Mouse (Mus musculus): ENCODE measurements around the gene Cdk14. TPM values are rescaled to one million over a fixed set of nuclear protein-coding genes. Genes with fewer than 3 reads are reported as not detected.

The Cdk14 gene
- polyA plus RNA-seq, 1 experiment from 2014 or later, result 37.8 TPM

- no peak overlapping the region for H3K27ac ChIP-seq (ENCODE audit: low read depth)
- TF ChIP-seq CTCF (IDR thresholded peaks at IDR 0.05; ENCODE audit: low read depth), result no peak
- no peaks in the 10 kb centered on the region for H3K4me1 ChIP-seq (ENCODE audit: insufficient read depth)
- 84% methylated on average over 11 of the region's 11 CpGs for WGBS
- H3K9ac ChIP-seq, result no peak overlapping the region
- ATAC-seq (ENCODE audit: insufficient read depth) (no peak), DNase-seq (no peak)
- H3K9me3 ChIP-seq (ENCODE audit: low read depth, low read length), result no peaks in the 10 kb centered on the region
- no peaks in the 10 kb centered on the region for H3K27me3 ChIP-seq (ENCODE audit: insufficient read depth, low read length)
- H3K4me2 ChIP-seq, result no peak overlapping the region
- H3K4me3 ChIP-seq (ENCODE audit: low read depth, low read length), result no peak overlapping the region
- no peaks in the 10 kb centered on the region for H3K36me3 ChIP-seq (ENCODE audit: insufficient read depth)
Observed at GRCm38 (mm10) chr5:5032446-5032845, 387.7 kb downstream of the Cdk14 start.

- Histone ChIP-seq H3K27me3 (ENCODE audit: insufficient read depth, low read length) (no peaks in the 10 kb centered on the region), H3K36me3 (ENCODE audit: insufficient read depth) (no peaks in the 10 kb centered on the region), H3K27ac (ENCODE audit: low read depth) (no peak overlapping the region), H3K4me2 (no peak overlapping the region), H3K4me3 (ENCODE audit: low read depth, low read length) (no peak overlapping the region), H3K9ac (no peak overlapping the region), H3K4me1 (ENCODE audit: insufficient read depth) (no peaks in the 10 kb centered on the region), H3K9me3 (ENCODE audit: low read depth, low read length) (no peaks in the 10 kb centered on the region)
- ATAC-seq (ENCODE audit: insufficient read depth) (no peak), DNase-seq (peak; percentile 24)
- no peak for TF ChIP-seq CTCF (IDR thresholded peaks at IDR 0.05; ENCODE audit: low read depth)
- WGBS, result 40% methylated on average over 2 of the region's 2 CpGs
Observed at GRCm38 (mm10) chr5:5030431-5030830, 389.7 kb downstream of the Cdk14 start.

DNA sequence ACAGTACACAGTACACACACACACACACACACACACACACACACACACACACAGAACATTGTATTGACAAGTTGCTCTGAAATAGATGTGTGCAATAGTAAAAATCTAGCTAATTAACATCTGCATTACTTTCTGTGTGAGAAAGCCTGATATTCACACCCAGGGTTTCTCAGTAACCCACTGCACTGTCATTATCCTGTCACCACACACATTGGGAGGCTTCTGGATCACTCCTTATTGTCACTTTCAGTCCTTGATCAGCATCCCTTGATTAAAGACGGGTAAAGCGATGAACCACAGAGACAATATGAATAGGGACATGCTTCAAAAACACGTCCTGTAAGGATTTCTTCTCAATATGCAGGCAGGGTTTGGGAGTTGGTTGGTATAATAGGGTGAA, 401.2 kb downstream of the Cdk14 start:
- ATAC-seq (ENCODE audit: insufficient read depth) (no peak), DNase-seq (no peak)
- no peaks in the 10 kb centered on the region for H3K9me3 ChIP-seq (ENCODE audit: low read depth, low read length)
- no peak overlapping the region for H3K9ac ChIP-seq
- H3K4me3 ChIP-seq (ENCODE audit: low read depth, low read length), result no peak overlapping the region
- no peak overlapping the region for H3K27ac ChIP-seq (ENCODE audit: low read depth)
- H3K36me3 ChIP-seq (ENCODE audit: insufficient read depth), result no peaks in the 10 kb centered on the region
- no peaks in the 10 kb centered on the region for H3K4me1 ChIP-seq (ENCODE audit: insufficient read depth)
- no peak overlapping the region for H3K4me2 ChIP-seq
- no peak for TF ChIP-seq CTCF (IDR thresholded peaks at IDR 0.05; ENCODE audit: low read depth)
- WGBS, result 89% methylated on average over 3 of the region's 3 CpGs
- H3K27me3 ChIP-seq (ENCODE audit: insufficient read depth, low read length), result no peaks in the 10 kb centered on the region

DNA sequence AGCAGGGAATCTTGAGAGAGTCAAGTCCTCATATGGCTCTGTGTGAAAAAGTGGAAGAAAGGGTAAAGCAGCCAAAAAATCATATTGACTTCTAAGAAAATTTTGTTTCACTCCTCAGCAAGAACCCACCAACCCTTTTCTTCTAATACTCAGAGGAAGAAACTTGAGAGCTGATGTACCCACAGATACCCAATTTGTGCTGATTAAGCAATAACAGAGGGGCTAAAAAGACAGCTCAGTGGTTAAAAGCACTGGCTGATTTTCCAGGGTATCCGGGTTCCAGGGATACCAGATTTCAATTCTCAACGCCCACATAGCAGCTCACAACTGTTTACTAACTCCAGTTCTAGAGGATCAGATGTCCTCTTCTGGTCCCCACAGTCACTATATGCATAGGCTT, 401.9 kb downstream of the Cdk14 start:
- Histone ChIP-seq H3K4me3 (ENCODE audit: low read depth, low read length) (no peak overlapping the region), H3K9me3 (ENCODE audit: low read depth, low read length) (no peaks in the 10 kb centered on the region), H3K9ac (no peak overlapping the region), H3K27ac (ENCODE audit: low read depth) (no peak overlapping the region), H3K4me1 (ENCODE audit: insufficient read depth) (no peaks in the 10 kb centered on the region), H3K27me3 (ENCODE audit: insufficient read depth, low read length) (no peaks in the 10 kb centered on the region), H3K36me3 (ENCODE audit: insufficient read depth) (no peaks in the 10 kb centered on the region), H3K4me2 (no peak overlapping the region)
- no peak for TF ChIP-seq CTCF (IDR thresholded peaks at IDR 0.05; ENCODE audit: low read depth)
- no peak for ATAC-seq (ENCODE audit: insufficient read depth)
- 71% methylated on average over 2 of the region's 2 CpGs for WGBS
- DNase-seq, result no peak

GRCm38 (mm10) chr5:5013783-5014182, 406.3 kb downstream of the Cdk14 start:
- ATAC-seq (ENCODE audit: insufficient read depth), result no peak
- no peak overlapping the region for H3K27ac ChIP-seq (ENCODE audit: low read depth)

DNA sequence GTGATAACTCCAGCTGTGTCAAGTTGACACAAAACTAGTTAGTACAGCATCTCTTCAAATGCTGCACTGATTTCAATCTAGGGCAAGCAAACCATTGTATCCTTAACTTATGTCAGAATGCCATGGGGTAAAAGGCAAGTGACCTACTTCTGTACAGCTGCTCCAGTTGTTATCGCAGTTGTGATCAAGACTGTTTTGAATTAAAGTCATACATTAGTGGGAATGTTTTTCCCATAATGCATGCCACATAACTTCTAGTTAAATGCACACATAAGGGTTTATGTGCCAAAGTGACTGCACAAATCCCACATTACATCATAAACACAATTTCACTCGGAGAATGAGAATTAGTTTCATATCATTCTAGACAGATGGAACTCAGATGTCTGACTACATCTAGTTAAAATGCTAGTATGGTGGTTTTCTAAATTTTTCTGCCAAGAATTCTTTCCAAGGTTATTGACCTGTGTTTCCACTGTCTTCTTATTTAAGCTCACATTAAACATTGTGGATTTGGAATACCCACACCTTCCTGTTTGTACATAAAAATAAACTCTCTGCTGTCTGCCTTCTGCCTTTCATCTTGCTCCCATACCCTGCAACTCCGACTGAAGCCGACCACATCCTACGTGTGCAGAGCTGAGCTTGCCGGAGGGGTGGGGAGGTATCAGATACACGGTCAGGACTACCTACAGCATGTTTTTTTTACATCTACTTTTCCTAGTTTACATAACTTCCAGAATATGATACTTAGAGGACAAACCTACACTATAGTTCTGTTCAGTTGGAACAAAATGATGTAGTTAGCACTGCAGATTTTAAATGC, 407.4 kb downstream of the Cdk14 start:
- 71% methylated on average over 7 of the region's 7 CpGs for WGBS
- DNase-seq, result no peak
- Histone ChIP-seq H3K36me3 (ENCODE audit: insufficient read depth) (no peaks in the 10 kb centered on the region), H3K4me1 (ENCODE audit: insufficient read depth) (no peaks in the 10 kb centered on the region), H3K9ac (no peak overlapping the region), H3K27ac (ENCODE audit: low read depth) (no peak overlapping the region), H3K4me3 (ENCODE audit: low read depth, low read length) (no peak overlapping the region), H3K4me2 (no peak overlapping the region), H3K27me3 (ENCODE audit: insufficient read depth, low read length) (no peaks in the 10 kb centered on the region), H3K9me3 (ENCODE audit: low read depth, low read length) (no peaks in the 10 kb centered on the region)
- TF ChIP-seq CTCF (IDR thresholded peaks at IDR 0.05; ENCODE audit: low read depth), result no peak
- ATAC-seq (ENCODE audit: insufficient read depth), result no peak

More at GRCm38 (mm10) chr5:5013783-5014182, 406.3 kb downstream of the Cdk14 start:
- DNase-seq, result no peak
- H3K4me2 ChIP-seq, result no peak overlapping the region
- H3K36me3 ChIP-seq (ENCODE audit: insufficient read depth), result no peaks in the 10 kb centered on the region
- no peaks in the 10 kb centered on the region for H3K27me3 ChIP-seq (ENCODE audit: insufficient read depth, low read length)
- no peak for TF ChIP-seq CTCF (IDR thresholded peaks at IDR 0.05; ENCODE audit: low read depth)
- H3K9ac ChIP-seq, result no peak overlapping the region
- no peak overlapping the region for H3K4me3 ChIP-seq (ENCODE audit: low read depth, low read length)
- H3K4me1 ChIP-seq (ENCODE audit: insufficient read depth), result no peaks in the 10 kb centered on the region
- 86% methylated on average over 3 of the region's 3 CpGs for WGBS
- H3K9me3 ChIP-seq (ENCODE audit: low read depth, low read length), result no peaks in the 10 kb centered on the region

- H3K9me3 ChIP-seq (ENCODE audit: low read depth, low read length), result no peaks in the 10 kb centered on the region
- TF ChIP-seq CTCF (IDR thresholded peaks at IDR 0.05; ENCODE audit: low read depth), result no peak
- H3K4me3 ChIP-seq (ENCODE audit: low read depth, low read length), result no peak overlapping the region
- H3K9ac ChIP-seq, result no peak overlapping the region
- ATAC-seq (ENCODE audit: insufficient read depth) (no peak), DNase-seq (no peak)
- no peaks in the 10 kb centered on the region for H3K36me3 ChIP-seq (ENCODE audit: insufficient read depth)
- H3K27me3 ChIP-seq (ENCODE audit: insufficient read depth, low read length), result no peaks in the 10 kb centered on the region
- no peaks in the 10 kb centered on the region for H3K4me1 ChIP-seq (ENCODE audit: insufficient read depth)
- 86% methylated on average over 4 of the region's 4 CpGs for WGBS
- H3K4me2 ChIP-seq, result no peak overlapping the region
- H3K27ac ChIP-seq (ENCODE audit: low read depth), result no peak overlapping the region
Observed at GRCm38 (mm10) chr5:5008153-5008745, 411.9 kb downstream of the Cdk14 start.
